Mouse (Mus musculus) lung, embryonic 16.5 days (tissue): ENCODE measurements around the gene Trim47. TPM values are rescaled to one million over a fixed set of nuclear protein-coding genes. Genes with fewer than 3 reads are reported as not detected.

Source experiments
- ATAC-seq: fragments of 200-750 bp; cut with Nextera tagmentation; 2 replicates; pipeline ENCODE4 v1.8.0; 2017; ENCODE audit warnings: low read depth, mild to moderate bottlenecking, moderate library complexity
- H3K27ac ChIP-seq: fragments of 300-500 bp; sonication (generic); 2 replicates; pipeline ENCODE4 v1.5.1; 2014; ENCODE audit warnings: mild to moderate bottlenecking, control low read depth, low read length
- H3K27me3 ChIP-seq: fragments of 300-500 bp; sonication (generic); 2 replicates; pipeline ENCODE4 v1.6.1; 2014; ENCODE audit warnings: low read depth, low read length, mixed read lengths; ENCODE audit not compliant: control insufficient read depth, insufficient read depth
- H3K36me3 ChIP-seq: fragments of 300-500 bp; sonication (generic); 2 replicates; pipeline ENCODE4 v1.6.1; 2014; ENCODE audit warnings: low read length; ENCODE audit not compliant: control insufficient read depth, insufficient read depth
- H3K4me1 ChIP-seq: fragments of 300-500 bp; sonication (generic); replicated peaks from 2 replicates; pipeline ENCODE4 v1.6.1; 2014; ENCODE audit warnings: low read length, mixed read lengths; ENCODE audit not compliant: control insufficient read depth, insufficient read depth
- H3K4me2 ChIP-seq: fragments of 300-500 bp; sonication (generic); 2 replicates; pipeline ENCODE4 v1.6.1; 2014; ENCODE audit warnings: low read depth, low read length, control low read depth
- H3K4me3 ChIP-seq: fragments of 300-500 bp; sonication (generic); 2 replicates; pipeline ENCODE4 v1.5.1; 2014; ENCODE audit warnings: mild to moderate bottlenecking, low read length, control low read depth
- H3K9ac ChIP-seq: fragments of 300-500 bp; sonication (generic); 2 replicates; pipeline ENCODE4 v1.6.1; 2014; ENCODE audit warnings: low read length, control low read depth
- H3K9me3 ChIP-seq: fragments of 300-500 bp; sonication (generic); 2 replicates; pipeline ENCODE4 v1.6.1; 2016; ENCODE audit warnings: low read length; ENCODE audit not compliant: control insufficient read depth
- WGBS: fragments of 180-500 bp; shearing (Covaris S2); extraction: QIAGEN DNeasy Blood & Tissue Kit; methylation state at CpG from one replicate; pipeline ENCODE4 v1.1.7; 2014; 5-methylcytosine and 5-hydroxymethylcytosine counted together
- polyA plus RNA-seq: library from polyadenylated mRNA; unstranded; fragments of >200 nt; fragmentation: Nextera tagmentation; extraction: Ambion mirVana; gene quantifications from 2 replicates; pipeline ENCODE4 v1.2.1, GENCODE M21; 2015

The Trim47 gene
- polyA plus RNA-seq, 1 experiment from 2014 or later = 20.4 TPM

DNA sequence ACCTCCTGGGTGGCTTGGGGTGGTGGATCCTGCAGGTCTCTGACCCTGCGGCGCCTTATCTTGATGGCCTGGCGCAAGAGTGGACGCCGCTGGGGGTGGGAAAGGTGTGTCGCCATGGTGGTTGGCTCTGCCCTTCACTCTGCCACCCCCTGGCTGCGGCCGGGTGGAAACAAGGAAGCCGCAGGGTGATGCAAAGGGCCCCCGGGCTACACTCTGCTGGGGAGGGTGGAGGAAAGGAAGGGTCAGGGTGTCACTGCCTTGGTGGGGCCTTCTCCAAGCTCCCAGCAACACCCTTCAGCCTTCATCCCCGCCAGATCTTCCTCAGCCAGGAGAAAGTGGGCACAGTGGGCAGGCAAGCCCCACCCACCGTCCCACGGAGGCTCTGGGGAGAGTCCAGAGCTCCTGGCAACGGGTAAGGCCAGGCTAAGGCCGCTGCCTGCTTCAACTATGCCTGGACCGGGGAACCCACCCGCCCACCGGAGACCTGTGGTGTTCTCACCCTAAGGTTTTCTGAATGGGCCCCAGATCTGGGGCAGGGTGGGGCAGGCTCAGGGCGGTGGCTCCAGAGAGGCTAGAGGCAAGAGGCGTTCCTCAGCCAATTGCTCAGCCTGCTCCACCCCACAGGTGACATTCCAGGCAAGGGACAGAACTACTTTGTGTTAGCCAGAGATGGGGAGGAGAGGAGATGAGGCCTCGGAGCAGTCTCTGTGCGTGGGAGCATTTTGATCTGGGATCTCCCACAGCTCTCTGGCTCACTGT, 49.4 kb downstream of the Trim47 start, which contains the start of gene Unc13d:
Unc13d (minus strand) TSS at position 516 of the 759 bp plus-strand sequence.
- ATAC-seq = peak; percentile 73
- Histone ChIP-seq H3K27me3 (no peaks in the 10 kb centered on the region), H3K4me2 (peak within 1 kb of the TSS; percentile 55), H3K27ac (peak within 1 kb of the TSS; percentile 89), H3K9me3 (no peaks in the 10 kb centered on the region), H3K4me1 (peaks cover 19% of the 10 kb centered on the region), H3K36me3 (peaks cover 27% of the 10 kb centered on the region), H3K4me3 (peak within 1 kb of the TSS; percentile 32), H3K9ac (peak within 1 kb of the TSS; percentile 53)
- 39% methylated on average over 22 of the region's 22 CpGs for WGBS

DNA sequence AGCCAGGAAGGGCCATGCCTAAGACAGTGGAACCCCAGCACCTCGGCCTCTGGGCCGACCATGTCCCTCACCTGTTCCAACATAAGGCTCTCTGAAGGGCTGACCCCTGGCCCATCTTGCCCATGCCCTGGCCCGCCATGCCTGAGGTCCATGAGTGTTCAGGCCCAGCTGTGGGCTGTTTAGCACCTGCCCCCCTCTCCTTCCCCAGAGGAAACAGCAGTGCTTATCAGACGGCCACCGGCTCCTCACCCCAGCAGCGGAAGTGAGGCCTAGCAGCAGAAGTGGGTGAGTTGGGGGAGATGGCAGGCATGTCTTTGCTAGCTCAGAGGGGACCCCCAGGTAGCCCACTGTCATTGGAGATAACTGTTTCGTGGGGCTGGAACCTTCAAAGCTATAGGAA, 50.2 kb downstream of the Trim47 start:
- Histone ChIP-seq H3K36me3 (peaks cover 19% of the 10 kb centered on the region), H3K9me3 (no peaks in the 10 kb centered on the region), H3K9ac (peak overlapping the region; percentile 48), H3K27me3 (no peaks in the 10 kb centered on the region), H3K4me3 (peak overlapping the region; percentile 32), H3K27ac (peak overlapping the region; percentile 89; the same call in 1 of the 2 replicates), H3K4me1 (peaks cover 19% of the 10 kb centered on the region), H3K4me2 (peak overlapping the region; percentile 55)
- 0 out of 2 replicates have a peak, but pooled peaks have one; percentile 16 for ATAC-seq
- WGBS = 63% methylated on average over 7 of the region's 7 CpGs

DNA sequence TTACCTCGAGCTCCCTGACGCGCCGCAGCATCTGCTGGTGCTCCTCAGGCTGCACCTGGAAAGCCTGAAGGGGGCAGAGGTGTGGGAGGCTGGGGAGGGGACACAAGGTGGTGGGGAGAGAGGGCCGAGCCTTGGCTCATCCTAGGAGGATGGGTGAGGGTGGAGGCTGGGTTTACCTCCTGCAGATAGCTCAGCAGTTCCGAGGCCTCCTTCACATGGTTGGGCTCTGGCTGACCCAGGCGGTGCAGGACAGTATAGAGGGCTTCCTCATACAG, 50.8 kb downstream of the Trim47 start:
- Histone ChIP-seq H3K4me2 (no peak overlapping the region), H3K9me3 (no peaks in the 10 kb centered on the region), H3K36me3 (peaks cover 16% of the 10 kb centered on the region), H3K9ac (peak overlapping the region; percentile 39; the same call in 1 of the 2 replicates), H3K27ac (no peak overlapping the region), H3K4me3 (no peak overlapping the region), H3K4me1 (peaks cover 19% of the 10 kb centered on the region), H3K27me3 (no peaks in the 10 kb centered on the region)
- no peak for ATAC-seq
- WGBS = 61% methylated on average over 7 of the region's 7 CpGs

DNA sequence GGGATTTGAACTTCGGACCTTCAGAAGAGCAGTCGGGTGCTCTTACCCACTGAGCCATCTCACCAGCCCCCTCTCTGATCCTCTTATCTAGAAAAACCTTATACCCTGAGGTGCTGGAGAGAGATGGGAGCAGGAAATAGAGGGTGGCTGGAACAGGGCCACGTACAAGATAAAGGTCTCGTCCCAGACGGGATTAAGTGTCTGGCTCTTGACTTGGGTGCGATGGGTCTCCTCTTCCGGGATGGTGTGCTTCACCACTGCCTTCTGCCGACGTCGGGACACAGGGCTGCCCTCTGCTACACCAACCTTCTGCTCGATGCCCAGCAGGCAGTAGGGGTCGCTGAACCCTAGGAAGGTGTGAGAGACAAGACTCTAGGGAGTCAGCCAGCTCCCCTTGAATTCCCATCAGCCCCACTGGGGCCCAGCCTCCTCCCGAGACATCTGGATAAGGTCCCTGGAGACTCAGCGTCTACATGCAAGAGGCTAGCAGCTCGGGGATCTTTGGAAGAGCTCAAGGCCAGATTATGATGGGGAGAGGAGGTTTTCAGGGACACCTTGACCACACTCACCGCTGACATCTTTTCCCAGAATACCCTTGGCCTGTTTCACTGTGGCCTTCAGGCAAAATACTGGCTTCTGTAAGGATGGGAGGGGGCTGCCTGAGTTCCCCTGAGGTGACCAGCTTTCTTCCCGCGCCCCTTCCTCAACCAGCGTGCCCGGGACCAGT, 51.3 kb downstream of the Trim47 start:
- H3K36me3 ChIP-seq = peaks cover 12% of the 10 kb centered on the region
- H3K9ac ChIP-seq = 0 out of 2 replicates have a peak overlapping the region, but pooled peaks have one; percentile 39
- no peak overlapping the region for H3K4me3 ChIP-seq
- no peaks in the 10 kb centered on the region for H3K9me3 ChIP-seq
- H3K4me2 ChIP-seq = no peak overlapping the region
- WGBS = 44% methylated on average over 20 of the region's 20 CpGs
- ATAC-seq = no peak
- H3K27ac ChIP-seq = no peak overlapping the region
- no peaks in the 10 kb centered on the region for H3K27me3 ChIP-seq
- H3K4me1 ChIP-seq = peaks cover 19% of the 10 kb centered on the region

DNA sequence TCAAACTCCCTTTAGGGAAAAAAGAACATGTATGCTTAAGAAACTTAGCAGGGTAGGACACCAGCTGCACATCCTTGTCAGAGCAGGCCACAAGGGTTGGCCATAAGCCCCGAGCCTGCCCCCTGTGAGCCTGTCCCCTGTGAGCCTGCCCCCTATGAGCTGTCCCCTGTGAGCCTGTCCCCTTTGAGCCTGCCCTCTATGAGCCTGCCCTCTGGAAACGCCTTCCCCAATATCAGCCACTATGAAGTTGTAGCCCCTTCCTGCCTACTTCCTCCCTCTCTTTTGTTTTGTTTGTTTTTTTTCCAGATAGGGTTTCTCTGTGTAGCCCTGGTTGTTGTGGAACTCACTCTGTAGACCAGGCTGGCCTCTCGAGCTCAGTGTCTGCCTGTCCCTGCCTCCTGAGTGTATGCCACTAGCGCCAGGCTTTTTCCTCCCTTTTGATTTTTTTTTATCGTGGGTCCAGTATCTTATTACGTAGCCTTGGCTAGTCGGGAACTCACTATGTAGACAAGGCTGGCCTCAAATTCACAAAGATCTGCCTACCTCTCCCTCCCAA, 52.5 kb downstream of the Trim47 start:
- WGBS = 48% methylated on average over 7 of the region's 7 CpGs
- no peak for ATAC-seq
- Histone ChIP-seq H3K4me2 (no peak overlapping the region), H3K27ac (no peak overlapping the region), H3K4me3 (no peak overlapping the region), H3K9ac (no peak overlapping the region), H3K27me3 (no peaks in the 10 kb centered on the region), H3K4me1 (peaks cover 19% of the 10 kb centered on the region), H3K36me3 (peaks cover 4% of the 10 kb centered on the region; the same call in 1 of the 2 replicates), H3K9me3 (no peaks in the 10 kb centered on the region)

DNA sequence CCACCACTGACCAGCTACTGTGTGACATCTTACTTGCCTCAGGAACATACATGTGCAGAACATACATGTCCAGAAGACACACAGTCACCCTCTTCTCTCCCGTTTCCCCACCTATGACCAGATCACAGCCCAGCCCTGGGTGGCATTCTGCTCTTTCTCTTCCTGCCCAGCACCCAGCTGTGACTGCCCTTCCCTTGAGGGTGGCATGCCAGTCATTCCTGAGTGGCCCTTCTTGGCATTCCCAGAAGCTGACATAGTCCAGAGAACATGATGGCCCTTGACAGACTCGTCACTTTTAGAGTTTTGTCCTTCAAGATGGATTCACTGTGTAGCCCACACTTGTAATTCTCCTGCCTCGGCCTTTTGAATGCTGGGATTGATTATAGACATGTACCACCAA, 54.4 kb downstream of the Trim47 start:
- H3K9me3 ChIP-seq = no peaks in the 10 kb centered on the region
- H3K36me3 ChIP-seq = no peaks in the 10 kb centered on the region
- H3K27ac ChIP-seq = no peak overlapping the region
- no peak overlapping the region for H3K4me2 ChIP-seq
- no peak overlapping the region for H3K4me3 ChIP-seq
- 0 out of 2 replicates have a peak, but pooled peaks have one; percentile 22 for ATAC-seq
- WGBS = 66% methylated on average over 3 of the region's 3 CpGs
- H3K9ac ChIP-seq = no peak overlapping the region
- H3K27me3 ChIP-seq = no peaks in the 10 kb centered on the region
- peaks cover 10% of the 10 kb centered on the region for H3K4me1 ChIP-seq

DNA sequence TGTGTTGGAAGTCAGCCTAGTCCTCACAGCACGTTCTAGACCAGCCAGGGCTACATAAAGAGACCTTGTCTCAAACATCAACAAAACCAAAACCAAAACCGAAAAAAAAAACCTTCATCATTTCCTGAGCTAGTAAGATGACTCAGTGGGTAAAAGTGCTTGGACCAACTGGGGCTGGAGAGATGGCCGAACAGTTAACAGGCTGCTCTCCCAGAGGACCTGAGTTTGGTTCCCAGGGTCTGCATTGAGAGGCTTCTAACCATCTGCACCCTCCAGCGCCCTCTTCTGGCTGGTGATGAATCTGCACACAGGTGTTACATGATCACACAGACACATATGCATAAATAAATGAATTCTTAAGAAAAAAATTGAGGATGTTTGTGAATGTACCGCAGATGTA, 55.5 kb downstream of the Trim47 start:
- no peak overlapping the region for H3K4me3 ChIP-seq
- WGBS = 56% methylated on average over 5 of the region's 5 CpGs
- ATAC-seq = no peak
- no peak overlapping the region for H3K27ac ChIP-seq
- H3K4me2 ChIP-seq = no peak overlapping the region
- no peaks in the 10 kb centered on the region for H3K27me3 ChIP-seq
- no peaks in the 10 kb centered on the region for H3K36me3 ChIP-seq
- H3K9ac ChIP-seq = no peak overlapping the region
- H3K4me1 ChIP-seq = no peaks in the 10 kb centered on the region; the same call in 1 of the 2 replicates
- no peaks in the 10 kb centered on the region for H3K9me3 ChIP-seq

DNA sequence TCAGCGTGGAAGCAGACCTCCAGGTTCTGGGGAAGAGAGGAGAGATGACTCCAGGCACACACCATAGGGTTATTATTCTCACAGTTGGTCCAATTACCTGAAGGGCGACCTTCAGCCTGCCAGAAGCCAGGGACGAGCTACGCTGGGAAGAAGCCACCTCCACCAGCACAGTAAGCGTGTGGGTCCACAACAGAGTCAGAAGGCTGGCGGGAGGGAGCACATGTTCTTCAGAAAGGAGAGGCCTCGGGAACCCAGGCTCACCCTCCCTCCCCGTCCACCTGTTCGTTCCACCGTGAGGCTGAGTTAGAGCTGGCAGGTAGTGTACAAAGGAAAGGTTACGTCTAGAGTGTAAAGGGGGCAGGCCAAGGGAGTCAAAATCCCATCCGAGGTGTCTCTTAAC, 61.7 kb downstream of the Trim47 start:
- no peaks in the 10 kb centered on the region for H3K4me1 ChIP-seq
- H3K9ac ChIP-seq = no peak overlapping the region
- H3K27ac ChIP-seq = no peak overlapping the region
- WGBS = 75% methylated on average over 12 of the region's 12 CpGs
- no peaks in the 10 kb centered on the region for H3K27me3 ChIP-seq
- H3K4me2 ChIP-seq = no peak overlapping the region
- no peak for ATAC-seq
- H3K4me3 ChIP-seq = no peak overlapping the region
- H3K36me3 ChIP-seq = peaks cover 10% of the 10 kb centered on the region; the same call in 1 of the 2 replicates
- H3K9me3 ChIP-seq = no peaks in the 10 kb centered on the region

DNA sequence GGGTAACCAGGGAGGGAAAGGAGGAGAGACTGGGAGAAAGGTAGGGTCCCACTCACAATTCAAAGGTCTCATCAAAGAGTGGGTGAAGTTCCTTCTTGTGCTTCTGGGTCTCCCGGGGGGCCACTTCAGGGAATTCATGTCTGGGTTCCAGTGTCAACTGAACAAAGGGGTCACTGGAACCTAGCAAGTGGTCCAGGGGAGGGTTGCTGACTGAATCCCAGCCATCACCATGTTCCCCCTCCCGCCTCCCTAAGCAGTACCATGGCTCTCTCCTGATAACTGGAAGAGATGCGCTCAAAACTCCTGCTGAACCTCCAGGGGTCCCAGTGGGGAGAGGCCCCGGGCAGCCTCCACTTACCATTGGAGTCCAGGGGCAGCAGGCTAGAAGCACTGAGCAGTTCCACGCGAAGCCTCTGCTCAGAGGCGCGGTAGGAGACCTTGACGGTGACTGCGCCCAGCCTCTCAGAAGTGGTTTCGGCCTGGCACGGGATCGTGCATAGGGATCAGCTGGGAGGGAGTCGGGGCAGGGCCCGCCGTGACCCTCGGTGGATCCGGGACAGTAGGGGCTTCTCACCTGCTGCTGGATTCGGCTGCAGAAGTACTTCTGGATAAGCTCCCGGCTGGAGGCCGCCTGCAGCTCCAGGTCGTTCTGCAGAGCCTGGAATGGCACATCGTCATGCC, 62.7 kb downstream of the Trim47 start:
- Histone ChIP-seq H3K9me3 (no peaks in the 10 kb centered on the region), H3K27ac (no peak overlapping the region), H3K4me2 (no peak overlapping the region), H3K4me1 (no peaks in the 10 kb centered on the region), H3K4me3 (no peak overlapping the region), H3K36me3 (peaks cover 14% of the 10 kb centered on the region; the same call in 1 of the 2 replicates), H3K27me3 (no peaks in the 10 kb centered on the region), H3K9ac (no peak overlapping the region)
- 66% methylated on average over 23 of the region's 23 CpGs for WGBS
- no peak for ATAC-seq
